Mouse (Mus musculus): ENCODE measurements around the gene Bcas3.
"Not testable (repeated sequence)": the region's sequence is repeated elsewhere in the genome, so short reads cannot be mapped to it uniquely, and the experiment has no call there.

The Bcas3 gene

GRCm38 (mm10) chr11:85716730-85717129 lies 363.8 kb downstream of the Bcas3 start:
- DNase-seq = not testable (repeated sequence)

GRCm38 (mm10) chr11:85719091-85719490 lies 366.1 kb downstream of the Bcas3 start:
- no peak for DNase-seq

- no peak for DNase-seq
Observed at GRCm38 (mm10) chr11:85719766-85720165, 366.8 kb downstream of the Bcas3 start.

GRCm38 (mm10) chr11:85720269-85720773 lies 367.4 kb downstream of the Bcas3 start:
- no peak for DNase-seq

GRCm38 (mm10) chr11:85721986-85722385 lies 369.0 kb downstream of the Bcas3 start:
- DNase-seq = no peak

- DNase-seq = no peak
Observed at GRCm38 (mm10) chr11:85724159-85724558, 371.2 kb downstream of the Bcas3 start.

- DNase-seq = no peak
Observed at GRCm38 (mm10) chr11:85729725-85730124, 376.8 kb downstream of the Bcas3 start.

- no peak for DNase-seq
Observed at GRCm38 (mm10) chr11:85732462-85733012, 379.6 kb downstream of the Bcas3 start.

- no peak for DNase-seq
Observed at GRCm38 (mm10) chr11:85733577-85733976, 380.6 kb downstream of the Bcas3 start.

- DNase-seq = no peak
Observed at GRCm38 (mm10) chr11:85734317-85735211, 381.6 kb downstream of the Bcas3 start.

- DNase-seq = no peak
Observed at GRCm38 (mm10) chr11:85737227-85737626, 384.3 kb downstream of the Bcas3 start.

GRCm38 (mm10) chr11:85737893-85738292 lies 384.9 kb downstream of the Bcas3 start:
- DNase-seq = no peak

GRCm38 (mm10) chr11:85738585-85738984 lies 385.6 kb downstream of the Bcas3 start:
- DNase-seq = no peak

GRCm38 (mm10) chr11:85739266-85739977 lies 386.5 kb downstream of the Bcas3 start:
- no peak for DNase-seq

GRCm38 (mm10) chr11:85746373-85746772 lies 393.4 kb downstream of the Bcas3 start:
- no peak for DNase-seq

- no peak for DNase-seq
Observed at GRCm38 (mm10) chr11:85748891-85749290, 395.9 kb downstream of the Bcas3 start.

GRCm38 (mm10) chr11:85751171-85751570 lies 398.2 kb downstream of the Bcas3 start:
- no peak for DNase-seq

GRCm38 (mm10) chr11:85754631-85755502 lies 401.9 kb downstream of the Bcas3 start:
- DNase-seq = no peak

- no peak for DNase-seq
Observed at GRCm38 (mm10) chr11:85755503-85756044, 402.6 kb downstream of the Bcas3 start.

GRCm38 (mm10) chr11:85758891-85759290 lies 405.9 kb downstream of the Bcas3 start:
- no peak for DNase-seq

- no peak for DNase-seq
Observed at GRCm38 (mm10) chr11:85759634-85760439, 406.9 kb downstream of the Bcas3 start.
